Mouse (Mus musculus): ENCODE results near the gene Cmtm7.

GRCm38 (mm10) chr9:114807261-114807660 lies 25.6 kb upstream of the Cmtm7 start:
- TF ChIP-seq CTCF (IDR thresholded peaks at IDR 0.05; ENCODE audit: low read depth, low read length), result no peak
- no peak for TF ChIP-seq GATA1 (IDR thresholded peaks at IDR 0.05; ENCODE audit: borderline replicate concordance, low read length)
